Mouse (Mus musculus) MEL-GATA-1-ER (cell line): ENCODE results near the gene Dnal4.
A peak's percentile ranks its signal among the peaks of the same experiment; 100 is the strongest.

Source experiments
- DNase-seq: peaks from one replicate; pipeline ENCODE4 v3.0.0-alpha.2; 2012; ENCODE audit warnings: low read depth; ENCODE audit errors: extremely low read depth

Dnal4 gene

GRCm38 (mm10) chr15:79764539-79765267, 12.9 kb downstream of the Dnal4 start:
- DNase-seq = no peak

- no peak for DNase-seq
Measured at GRCm38 (mm10) chr15:79763601-79764246, 13.9 kb downstream of the Dnal4 start.

GRCm38 (mm10) chr15:79763001-79763400, 14.6 kb downstream of the Dnal4 start:
- no peak for DNase-seq

- no peak for DNase-seq
Measured at GRCm38 (mm10) chr15:79760956-79761355, 16.7 kb downstream of the Dnal4 start.

GRCm38 (mm10) chr15:79757118-79757517, 20.5 kb downstream of the Dnal4 start:
- no peak for DNase-seq

- DNase-seq = no peak
Measured at GRCm38 (mm10) chr15:79755977-79756625, 21.5 kb downstream of the Dnal4 start.

GRCm38 (mm10) chr15:79755176-79755575, 22.5 kb downstream of the Dnal4 start:
- no peak for DNase-seq

- no peak for DNase-seq
Measured at GRCm38 (mm10) chr15:79753873-79754272, 23.8 kb downstream of the Dnal4 start.

GRCm38 (mm10) chr15:79753420-79753752, 24.3 kb downstream of the Dnal4 start:
- DNase-seq = no peak

GRCm38 (mm10) chr15:79752742-79753419, 24.8 kb downstream of the Dnal4 start:
- no peak for DNase-seq

GRCm38 (mm10) chr15:79751772-79752171, 25.9 kb downstream of the Dnal4 start:
- no peak for DNase-seq

- DNase-seq = no peak
Measured at GRCm38 (mm10) chr15:79750266-79750665, 27.4 kb downstream of the Dnal4 start.

- DNase-seq = no peak
Measured at GRCm38 (mm10) chr15:79749162-79749561, 28.5 kb downstream of the Dnal4 start.

- no peak for DNase-seq
Measured at GRCm38 (mm10) chr15:79747998-79748397, 29.7 kb downstream of the Dnal4 start.

- no peak for DNase-seq
Measured at GRCm38 (mm10) chr15:79745883-79746282, 31.8 kb downstream of the Dnal4 start.

- DNase-seq = no peak
Measured at GRCm38 (mm10) chr15:79745312-79745711, 32.3 kb downstream of the Dnal4 start.

GRCm38 (mm10) chr15:79744742-79745141, 32.9 kb downstream of the Dnal4 start:
- no peak for DNase-seq

- DNase-seq = no peak
Measured at GRCm38 (mm10) chr15:79744001-79744400, 33.6 kb downstream of the Dnal4 start.

GRCm38 (mm10) chr15:79742706-79743023, 35.0 kb downstream of the Dnal4 start:
- no peak for DNase-seq

GRCm38 (mm10) chr15:79741921-79742705, 35.5 kb downstream of the Dnal4 start, which contains the start of gene Sun2:
TSS of gene Sun2 (minus strand) at chr15:79742536.
- peak; percentile 52 for DNase-seq

GRCm38 (mm10) chr15:79741173-79741858, 36.3 kb downstream of the Dnal4 start:
- no peak for DNase-seq
